ENCODE assay signal across 17 mouse cellular contexts in genomic region chr19:29150038-29150437, GRCm38 (mm10). TPM values are rescaled to one million over a fixed set of nuclear protein-coding genes. Genes with fewer than 3 reads are reported as not detected.
DNase-seq lines count a peak whose midpoint lies in the region; ATAC-seq and TF ChIP-seq lines count a peak whose summit lies in the region.
"Had no signal": no experiment of that assay in that cellular context is flagged by ENCODE, and none has a peak within 500 bp of the region (broad histone marks: within the 10 kb centered on the region; RNA-seq: fewer than 3 reads in every experiment).

No protein-coding gene starts in this region.

- H3K4me3 ChIP-seq in liver, postnatal 0 days (ENCODE audit: low read depth, low read length): no peak overlapping the region
- no peak overlapping the region for H3K4me3 ChIP-seq in liver, embryonic 12.5 days
- H3K4me3 ChIP-seq: embryonic facial prominence, embryonic 15.5 days; neural tube, embryonic 15.5 days had no signal

- WGBS in liver, postnatal 0 days (ENCODE audit: insufficient replicate concordance): 63% methylated on average over 6 of the region's 6 CpGs
- WGBS in liver, embryonic 12.5 days (ENCODE audit: insufficient replicate concordance): 70% methylated on average over 6 of the region's 6 CpGs

- no peaks in the 10 kb centered on the region for H3K4me1 ChIP-seq in liver, postnatal 0 days (ENCODE audit: insufficient read depth)
- peaks cover 9% of the 10 kb centered on the region; the same call in 1 of the 2 replicates for H3K4me1 ChIP-seq in liver, embryonic 12.5 days
- H3K4me1 ChIP-seq: neural tube, embryonic 15.5 days had no signal

- H3K27me3 ChIP-seq in liver, postnatal 0 days (ENCODE audit: insufficient read depth, low read length): no peaks in the 10 kb centered on the region
- no peaks in the 10 kb centered on the region for H3K27me3 ChIP-seq in liver, embryonic 12.5 days (replicated peaks)
- H3K27me3 ChIP-seq: embryonic facial prominence, embryonic 15.5 days; neural tube, embryonic 15.5 days had no signal

- peak; percentile 83 for DNase-seq in heart, adult 11 months
- DNase-seq in heart, postnatal 4 days: no peak
- no peak for DNase-seq in liver, postnatal 0 days
- DNase-seq in embryo, embryonic 9.5 days (ENCODE audit: extremely low spot score): peak; percentile 32
- DNase-seq in thymus, postnatal 4 days: no peak
- no peak for DNase-seq in left cerebral cortex, adult 11 months (ENCODE audit: low spot score)
- DNase-seq in T-cell, adult 2 months (ENCODE audit: low spot score): no peak
- DNase-seq: B cell, adult 2 months; cerebellum, adult 11-12 months; lung, postnatal 36 days had no signal

- TF ChIP-seq EP300 in liver, postnatal 0 days (IDR thresholded peaks at IDR 0.05; ENCODE audit: low read depth): no peak

- no peak for TF ChIP-seq CTCF in liver, postnatal 0 days (IDR thresholded peaks at IDR 0.05; ENCODE audit: low read depth)

- peaks cover 16% of the 10 kb centered on the region for H3K36me3 ChIP-seq in liver, postnatal 0 days (replicated peaks; ENCODE audit: insufficient read depth, low read length)
- H3K36me3 ChIP-seq in liver, embryonic 12.5 days: peaks cover 26% of the 10 kb centered on the region
- H3K36me3 ChIP-seq: embryonic facial prominence, embryonic 15.5 days had no signal

- ATAC-seq in liver, postnatal 0 days: peak; percentile 49
- no peak for ATAC-seq in liver, embryonic 12.5 days
- ATAC-seq: forebrain, embryonic 14.5 days; intestine, embryonic 16.5 days had no signal

- H3K4me2 ChIP-seq in liver, postnatal 0 days (ENCODE audit: low read depth, low read length): no peak overlapping the region
- no peak overlapping the region for H3K4me2 ChIP-seq in liver, embryonic 12.5 days
- H3K4me2 ChIP-seq: embryonic facial prominence, embryonic 15.5 days; midbrain, embryonic 11.5 days; neural tube, embryonic 15.5 days had no signal

- no peak overlapping the region for H3K27ac ChIP-seq in liver, postnatal 0 days (ENCODE audit: low read depth)
- H3K27ac ChIP-seq in liver, embryonic 12.5 days: no peak overlapping the region
- H3K27ac ChIP-seq: embryonic facial prominence, embryonic 15.5 days; liver, embryonic 14.5 days; neural tube, embryonic 15.5 days had no signal

- no peaks in the 10 kb centered on the region for H3K9me3 ChIP-seq in liver, postnatal 0 days (ENCODE audit: low read length)
- no peaks in the 10 kb centered on the region for H3K9me3 ChIP-seq in liver, embryonic 12.5 days (replicated peaks)
- H3K9me3 ChIP-seq: embryonic facial prominence, embryonic 15.5 days; neural tube, embryonic 15.5 days had no signal

- H3K9ac ChIP-seq in liver, postnatal 0 days (replicated peaks): no peak overlapping the region
- no peak overlapping the region for H3K9ac ChIP-seq in liver, embryonic 12.5 days
- H3K9ac ChIP-seq: embryonic facial prominence, embryonic 15.5 days; liver, embryonic 14.5 days; neural tube, embryonic 15.5 days had no signal

RNA-seq across cellular contexts. Expression of gene Rcl1, which starts 48.9 kb away (rescaled TPM):
- total RNA-seq in heart, postnatal 4 days (2021): 1 to 10 TPM; 7.5 to 7.7 TPM
- 78.3 and 79.2 TPM in 2 replicates for polyA plus RNA-seq in liver, postnatal 0 days (2015; fragmentation: Nextera tagmentation; extraction: Ambion mirVana)
- 81.1 and 83.7 TPM in 2 replicates for polyA plus RNA-seq in liver, embryonic 12.5 days (2016; fragmentation: Nextera tagmentation; extraction: Ambion mirVana)

Comparison
In these comparisons a context has a peak if more than half of its experiments do, and no peak if none do; other contexts are left out.
1. DNase-seq: peak in heart, adult 11 months (single experiment) and embryo, embryonic 9.5 days (single experiment); none in heart, postnatal 4 days (single experiment), liver, postnatal 0 days (single experiment), thymus, postnatal 4 days (single experiment), left cerebral cortex, adult 11 months (single experiment) and T-cell, adult 2 months (single experiment).